Mouse (Mus musculus): ENCODE data around the gene Bnc2.

- TF ChIP-seq CTCF (IDR thresholded peaks at IDR 0.05; ENCODE audit: borderline replicate concordance, extremely low read depth, insufficient read depth, insufficient read length) (no peak), POLR2A (IDR thresholded peaks at IDR 0.05; ENCODE audit: borderline replicate concordance, extremely low read depth, insufficient read depth, insufficient read length, poor library complexity, severe bottlenecking) (no peak)
Measured at GRCm38 (mm10) chr4:84675171-84675973, at the start of gene Bnc2.

Data from brain, embryonic 14.5 days (tissue).